In the genomic region with DNA sequence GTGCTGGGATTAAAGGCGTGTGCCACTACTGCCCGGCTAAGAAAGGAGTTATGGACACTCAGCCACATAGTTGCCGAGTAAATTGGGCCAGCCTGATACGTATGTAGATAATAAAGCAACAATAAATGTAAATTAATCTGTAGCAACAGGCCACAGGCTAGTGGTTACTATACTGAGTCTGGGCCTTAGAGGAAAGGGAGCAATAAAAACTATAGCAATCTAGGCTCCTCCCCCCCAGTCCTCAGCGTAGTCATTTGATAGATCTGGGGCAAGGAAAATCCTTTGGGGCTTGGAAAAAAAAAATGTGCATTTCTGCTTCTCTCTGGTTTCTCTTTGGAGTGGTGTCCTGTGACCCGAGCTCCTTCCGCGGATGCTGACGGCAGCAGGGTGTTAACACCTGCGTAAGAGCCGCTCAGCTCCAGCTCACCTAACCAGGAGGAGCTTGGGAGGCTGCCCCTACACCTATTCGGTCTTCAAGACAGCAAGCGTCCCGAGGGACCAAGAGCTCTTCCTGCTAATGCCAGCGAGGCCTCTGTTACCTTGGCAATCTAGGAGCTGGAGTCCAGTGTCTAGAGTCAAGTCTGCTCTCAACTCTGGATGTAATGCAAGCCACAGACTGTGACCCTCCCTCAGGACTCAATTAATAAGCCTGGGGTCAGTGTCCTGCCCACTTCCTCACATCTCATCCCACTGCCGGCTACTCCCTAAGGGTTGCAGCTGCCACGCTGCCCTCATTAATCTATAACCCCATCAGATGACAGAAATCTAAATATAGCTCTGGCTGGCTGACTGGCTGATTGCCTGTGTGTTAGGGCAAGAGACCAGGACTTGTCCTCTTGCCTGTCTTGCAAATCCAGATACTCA, we compare ENCODE assay signal across 8 mouse cellular contexts. TPM values are rescaled to one million over a fixed set of nuclear protein-coding genes. Genes with fewer than 3 reads are reported as not detected.
A peak's percentile ranks its signal among the peaks of the same experiment; 100 is the strongest.
DNase-seq lines count a peak whose midpoint lies in the region; ATAC-seq lines count a peak whose summit lies in the region.

No protein-coding gene starts in this region.

- no peak overlapping the region for H3K9ac ChIP-seq in midbrain, embryonic 13.5 days (replicated peaks)
- no peak overlapping the region for H3K9ac ChIP-seq in midbrain, embryonic 15.5 days
- H3K9ac ChIP-seq in forebrain, embryonic 12.5 days = no peak overlapping the region

- H3K4me2 ChIP-seq in midbrain, embryonic 13.5 days (replicated peaks) = no peak overlapping the region
- H3K4me2 ChIP-seq in midbrain, embryonic 15.5 days = no peak overlapping the region
- H3K4me2 ChIP-seq in forebrain, embryonic 12.5 days = no peak overlapping the region

- 63% methylated on average over 17 of the region's 17 CpGs for WGBS in midbrain, embryonic 13.5 days
- 60% methylated on average over 17 of the region's 17 CpGs for WGBS in midbrain, embryonic 15.5 days
- WGBS in forebrain, embryonic 12.5 days = 71% methylated on average over 17 of the region's 17 CpGs

- peak overlapping the region; percentile 25; the same call in 1 of the 2 replicates for H3K27ac ChIP-seq in midbrain, embryonic 13.5 days
- no peak overlapping the region for H3K27ac ChIP-seq in midbrain, embryonic 15.5 days
- H3K27ac ChIP-seq in forebrain, embryonic 12.5 days = no peak overlapping the region

- no peak overlapping the region for H3K4me3 ChIP-seq in midbrain, embryonic 13.5 days (replicated peaks)
- no peak overlapping the region for H3K4me3 ChIP-seq in midbrain, embryonic 15.5 days
- no peak overlapping the region for H3K4me3 ChIP-seq in forebrain, embryonic 12.5 days (replicated peaks)

- H3K27me3 ChIP-seq in midbrain, embryonic 13.5 days = no peaks in the 10 kb centered on the region
- H3K27me3 ChIP-seq in midbrain, embryonic 15.5 days (replicated peaks) = no peaks in the 10 kb centered on the region
- no peaks in the 10 kb centered on the region for H3K27me3 ChIP-seq in forebrain, embryonic 12.5 days

- no peaks in the 10 kb centered on the region for H3K36me3 ChIP-seq in midbrain, embryonic 13.5 days
- H3K36me3 ChIP-seq in midbrain, embryonic 15.5 days (replicated peaks) = no peaks in the 10 kb centered on the region
- no peaks in the 10 kb centered on the region for H3K36me3 ChIP-seq in forebrain, embryonic 12.5 days (replicated peaks)

- no peaks in the 10 kb centered on the region for H3K9me3 ChIP-seq in midbrain, embryonic 13.5 days
- H3K9me3 ChIP-seq in midbrain, embryonic 15.5 days = no peaks in the 10 kb centered on the region
- no peaks in the 10 kb centered on the region for H3K9me3 ChIP-seq in forebrain, embryonic 12.5 days

- DNase-seq in embryo, embryonic 9.5 days (ENCODE audit: extremely low spot score) = peak; percentile 14
- DNase-seq in kidney, adult 9 months = peak; percentile 86
- DNase-seq in mesoderm, embryonic 11.5 days (ENCODE audit: low read depth, low spot score) = peak; percentile 30
- no peak for DNase-seq in right cerebral cortex, adult 2 months (ENCODE audit: low spot score in 2 of 2)
- DNase-seq in spleen, adult 18-20 months = no peak

- peaks cover 9% of the 10 kb centered on the region for H3K4me1 ChIP-seq in midbrain, embryonic 13.5 days (replicated peaks)
- H3K4me1 ChIP-seq in midbrain, embryonic 15.5 days = no peaks in the 10 kb centered on the region
- no peaks in the 10 kb centered on the region for H3K4me1 ChIP-seq in forebrain, embryonic 12.5 days

- ATAC-seq in midbrain, embryonic 13.5 days = no peak
- ATAC-seq in midbrain, embryonic 15.5 days (replicated peaks) = no peak
- ATAC-seq in forebrain, embryonic 12.5 days (ENCODE audit: low FRiP score) = no peak

RNA-seq across cellular contexts. Expression of gene Scimp, which starts 9.6 kb away (rescaled TPM):
- 0.19 TPM in 1 of 2 replicates, not detected in the other for polyA plus RNA-seq in midbrain, embryonic 13.5 days (2015; fragmentation: Nextera tagmentation; extraction: Ambion mirVana)
- not detected in 2 replicates for polyA plus RNA-seq in midbrain, embryonic 15.5 days (2015; fragmentation: Nextera tagmentation; extraction: Ambion mirVana)
- polyA plus RNA-seq in forebrain, embryonic 12.5 days (2016; fragmentation: Nextera tagmentation; extraction: Ambion mirVana) = not detected in 2 replicates

RNA-seq across cellular contexts. Expression of gene Rabep1, which starts 22.6 kb away (rescaled TPM):
- 74.0 and 77.2 TPM in 2 replicates for polyA plus RNA-seq in midbrain, embryonic 13.5 days (2015; fragmentation: Nextera tagmentation; extraction: Ambion mirVana)
- 85.6 and 93.1 TPM in 2 replicates for polyA plus RNA-seq in midbrain, embryonic 15.5 days (2015; fragmentation: Nextera tagmentation; extraction: Ambion mirVana)
- polyA plus RNA-seq in forebrain, embryonic 12.5 days (2016; fragmentation: Nextera tagmentation; extraction: Ambion mirVana) = 55.2 and 57.7 TPM in 2 replicates

RNA-seq across cellular contexts. Expression of gene Zfp3, which starts 58.0 kb away (rescaled TPM):
- 13.2 and 15.1 TPM in 2 replicates for polyA plus RNA-seq in midbrain, embryonic 13.5 days (2015; fragmentation: Nextera tagmentation; extraction: Ambion mirVana)
- 16.7 and 16.8 TPM in 2 replicates for polyA plus RNA-seq in midbrain, embryonic 15.5 days (2015; fragmentation: Nextera tagmentation; extraction: Ambion mirVana)
- polyA plus RNA-seq in forebrain, embryonic 12.5 days (2016; fragmentation: Nextera tagmentation; extraction: Ambion mirVana) = 10.7 and 11.4 TPM in 2 replicates

Comparison
In these comparisons a context has a peak if more than half of its experiments do, and no peak if none do; other contexts are left out.
1. DNase-seq: peak in embryo, embryonic 9.5 days (single experiment), kidney, adult 9 months (single experiment) and mesoderm, embryonic 11.5 days (single experiment); none in right cerebral cortex, adult 2 months (0 of 2) and spleen, adult 18-20 months (0 of 2).